Mouse (Mus musculus) cerebellum, adult 2 months (tissue): ENCODE data around the gene Sardh.

ENCODE experiments used
- CTCF ChIP-seq: fragments of 200-500 bp; IDR thresholded peaks from 2 replicates; pipeline ENCODE4 v1.5.1; 2011; ENCODE audit warnings: low read depth, mild to moderate bottlenecking, control low read depth, low read length, moderate library complexity, borderline replicate concordance; ENCODE audit not compliant: insufficient read depth
- POLR2A ChIP-seq: fragments of 200-500 bp; IDR thresholded peaks from 2 replicates; pipeline ENCODE4 v1.6.1; 2011; ENCODE audit warnings: low read length, control low read depth, borderline replicate concordance; ENCODE audit not compliant: insufficient read depth

DNA sequence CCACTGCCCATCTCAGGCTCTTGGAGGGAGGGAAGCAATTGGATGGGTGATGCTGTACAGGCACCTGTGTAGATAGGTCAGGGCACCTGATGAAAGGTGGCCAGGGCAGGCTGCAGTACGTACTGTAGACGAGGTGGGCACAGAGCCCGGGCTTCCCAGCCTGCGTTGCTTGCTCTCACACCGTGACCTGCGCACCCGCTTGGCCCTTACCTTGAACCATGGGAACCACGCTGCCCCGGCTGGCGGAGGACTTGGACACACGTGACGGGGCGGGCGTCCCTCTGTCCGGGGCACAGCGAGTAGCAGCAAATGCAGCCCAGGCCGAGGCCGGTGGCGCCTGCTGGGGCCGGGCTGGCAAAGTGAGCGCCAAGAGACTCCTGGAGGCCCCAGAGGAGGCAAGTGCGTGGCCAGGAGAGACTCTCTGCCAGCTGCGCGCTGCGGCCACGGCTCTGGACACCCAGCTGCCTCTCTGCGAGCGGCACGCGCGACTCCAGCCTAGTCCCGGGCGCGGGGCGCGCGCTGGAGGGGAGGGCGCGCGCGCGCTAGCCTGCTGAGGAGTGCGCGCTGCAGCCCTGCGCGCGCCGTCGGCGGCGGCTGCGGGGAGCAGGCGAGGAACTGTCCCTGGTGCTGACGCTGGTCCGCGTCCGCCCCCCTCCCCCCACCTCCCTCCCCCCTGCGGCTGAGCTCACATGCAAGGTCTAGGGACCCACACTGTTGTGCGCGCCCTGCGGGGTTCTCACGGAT, 106.0 kb downstream of the Sardh start, which contains the start of gene Fam163b:
- TF ChIP-seq CTCF (no peak), POLR2A (no peak)
